Mouse (Mus musculus) megakaryocyte, embryonic 14.5 days (primary cell): Measurements from ENCODE around the gene Fbrsl1. TPM values are rescaled to one million over a fixed set of nuclear protein-coding genes. Genes with fewer than 3 reads are reported as not detected.

Experiments used
- H3K27me3 ChIP-seq: replicated peaks from 2 replicates; pipeline ENCODE3; 2012; ENCODE audit warnings: inconsistent platforms
- H3K36me3 ChIP-seq: replicated peaks from 2 replicates; pipeline ENCODE3; 2012; ENCODE audit warnings: low read length, inconsistent platforms, mixed read lengths
- H3K4me1 ChIP-seq: 2 replicates; pipeline ENCODE4 v1.6.1; 2012; ENCODE audit warnings: inconsistent platforms
- H3K4me3 ChIP-seq: replicated peaks from 2 replicates; pipeline ENCODE3; 2012; ENCODE audit warnings: moderate library complexity, mild to moderate bottlenecking, inconsistent platforms
- H3K9me3 ChIP-seq: 2 replicates; pipeline ENCODE4 v1.6.1; 2012; ENCODE audit warnings: inconsistent platforms
- FLI1 ChIP-seq: IDR thresholded peaks from 2 replicates; pipeline ENCODE4 v1.6.1; 2012; ENCODE audit warnings: low read length, inconsistent platforms, mixed read lengths
- GATA1 ChIP-seq: IDR thresholded peaks from 3 replicates; pipeline ENCODE4 v1.6.1; 2012; ENCODE audit warnings: mixed read lengths, low read length, inconsistent platforms, borderline replicate concordance
- polyA plus RNA-seq: library from polyadenylated mRNA; stranded (reverse); fragments of >175 nt; gene quantifications from 2 replicates; pipeline ENCODE4 v1.2.3, GENCODE M21; 2012; ENCODE audit warnings: low replicate concordance; ENCODE audit not compliant: insufficient read depth

The Fbrsl1 gene
- polyA plus RNA-seq, 1 experiment, result 66.5 TPM

GRCm38 (mm10) chr5:110363822-110364545 is 84.3 kb downstream of the Fbrsl1 start:
- no peak for TF ChIP-seq FLI1
- TF ChIP-seq GATA1, result no peak
- H3K9me3 ChIP-seq, result no peaks in the 10 kb centered on the region
- H3K27me3 ChIP-seq, result peaks cover 37% of the 10 kb centered on the region
- H3K36me3 ChIP-seq, result peaks cover 38% of the 10 kb centered on the region
- peak overlapping the region; percentile 85 for H3K4me3 ChIP-seq
- peaks cover 11% of the 10 kb centered on the region for H3K4me1 ChIP-seq

GRCm38 (mm10) chr5:110363179-110363821 is 85.0 kb downstream of the Fbrsl1 start:
- Histone ChIP-seq H3K36me3 (peaks cover 33% of the 10 kb centered on the region), H3K4me3 (peak overlapping the region; percentile 85), H3K9me3 (no peaks in the 10 kb centered on the region), H3K27me3 (peaks cover 38% of the 10 kb centered on the region), H3K4me1 (peaks cover 11% of the 10 kb centered on the region)
- TF ChIP-seq FLI1, result no peak
- TF ChIP-seq GATA1, result no peak

GRCm38 (mm10) chr5:110362813-110363178 is 85.5 kb downstream of the Fbrsl1 start:
- TF ChIP-seq FLI1, result no peak
- no peak for TF ChIP-seq GATA1

GRCm38 (mm10) chr5:110361465-110361864 is 86.8 kb downstream of the Fbrsl1 start:
- TF ChIP-seq FLI1 (no peak), GATA1 (no peak)
- H3K9me3 ChIP-seq, result no peaks in the 10 kb centered on the region
- H3K27me3 ChIP-seq, result peaks cover 39% of the 10 kb centered on the region
- no peak overlapping the region for H3K4me3 ChIP-seq
- peaks cover 17% of the 10 kb centered on the region for H3K4me1 ChIP-seq
- peaks cover 21% of the 10 kb centered on the region for H3K36me3 ChIP-seq

More at GRCm38 (mm10) chr5:110362813-110363178, 85.5 kb downstream of the Fbrsl1 start:
- H3K27me3 ChIP-seq, result peaks cover 39% of the 10 kb centered on the region
- peak overlapping the region; percentile 85 for H3K4me3 ChIP-seq
- peaks cover 14% of the 10 kb centered on the region for H3K4me1 ChIP-seq
- peaks cover 30% of the 10 kb centered on the region for H3K36me3 ChIP-seq
- no peaks in the 10 kb centered on the region for H3K9me3 ChIP-seq

- peaks cover 47% of the 10 kb centered on the region for H3K27me3 ChIP-seq
- TF ChIP-seq FLI1, result no peak
- no peak for TF ChIP-seq GATA1
- H3K9me3 ChIP-seq, result no peaks in the 10 kb centered on the region
- no peak overlapping the region for H3K4me3 ChIP-seq
- no peaks in the 10 kb centered on the region for H3K36me3 ChIP-seq
- H3K4me1 ChIP-seq, result peaks cover 15% of the 10 kb centered on the region; the same call in 1 of the 2 replicates
These were observed 90.6 kb downstream of the Fbrsl1 start for GRCm38 (mm10) chr5:110357531-110358179.

- Histone ChIP-seq H3K27me3 (peaks cover 35% of the 10 kb centered on the region), H3K4me3 (no peak overlapping the region), H3K36me3 (no peaks in the 10 kb centered on the region), H3K4me1 (peaks cover 15% of the 10 kb centered on the region; the same call in 1 of the 2 replicates), H3K9me3 (no peaks in the 10 kb centered on the region)
- TF ChIP-seq FLI1 (no peak), GATA1 (no peak)
These were observed 93.6 kb downstream of the Fbrsl1 start for GRCm38 (mm10) chr5:110354716-110355115.

- H3K27me3 ChIP-seq, result peaks cover 53% of the 10 kb centered on the region
- no peak overlapping the region for H3K4me3 ChIP-seq
- TF ChIP-seq FLI1, result no peak
- no peak for TF ChIP-seq GATA1
- H3K9me3 ChIP-seq, result no peaks in the 10 kb centered on the region
- H3K36me3 ChIP-seq, result no peaks in the 10 kb centered on the region
- peaks cover 19% of the 10 kb centered on the region for H3K4me1 ChIP-seq
These were observed 101.3 kb downstream of the Fbrsl1 start for GRCm38 (mm10) chr5:110347006-110347405.

- H3K4me1 ChIP-seq, result peaks cover 20% of the 10 kb centered on the region
- no peak for TF ChIP-seq GATA1
- no peak for TF ChIP-seq FLI1
- no peaks in the 10 kb centered on the region for H3K9me3 ChIP-seq
- H3K4me3 ChIP-seq, result no peak overlapping the region
- H3K27me3 ChIP-seq, result peaks cover 66% of the 10 kb centered on the region
- H3K36me3 ChIP-seq, result no peaks in the 10 kb centered on the region
These were observed 102.8 kb downstream of the Fbrsl1 start for GRCm38 (mm10) chr5:110345553-110345952.

- Histone ChIP-seq H3K4me3 (no peak within 1 kb of the TSS), H3K36me3 (peaks cover 6% of the 10 kb centered on the region), H3K9me3 (no peaks in the 10 kb centered on the region), H3K4me1 (peaks cover 21% of the 10 kb centered on the region), H3K27me3 (peaks cover 71% of the 10 kb centered on the region)
- TF ChIP-seq GATA1 (no peak), FLI1 (no peak)
These were observed 103.8 kb downstream of the Fbrsl1 start, which contains the start of gene Lrcol1 for GRCm38 (mm10) chr5:110344524-110344923. Gene Lrcol1 (plus strand): TSS chr5:110344730.
